Mouse (Mus musculus) ES-Bruce4 (cell line): ENCODE measurements around the gene Abhd12b. TPM values are rescaled to one million over a fixed set of nuclear protein-coding genes. Genes with fewer than 3 reads are reported as not detected.

Experiments
- H3K27ac ChIP-seq: 2 replicates; pipeline ENCODE4 v1.5.1; 2012; ENCODE audit warnings: low read length, inconsistent platforms; ENCODE audit not compliant: insufficient read depth
- H3K27me3 ChIP-seq: 2 replicates; pipeline ENCODE4 v1.6.1; 2012; ENCODE audit warnings: mild to moderate bottlenecking, low read length, inconsistent platforms; ENCODE audit not compliant: control insufficient read depth, poor library complexity, insufficient read depth, severe bottlenecking
- H3K36me3 ChIP-seq: 2 replicates; pipeline ENCODE4 v1.6.1; 2012; ENCODE audit warnings: inconsistent platforms, mild to moderate bottlenecking, low read length, moderate library complexity; ENCODE audit not compliant: control insufficient read depth, poor library complexity, insufficient read depth, severe bottlenecking
- H3K4me1 ChIP-seq: one replicate; pipeline ENCODE4 v1.8.1; 2011; ENCODE audit warnings: low read length; ENCODE audit not compliant: control insufficient read depth, insufficient read depth
- H3K4me3 ChIP-seq: 2 replicates; pipeline ENCODE4 v1.5.1; 2011; ENCODE audit warnings: low read depth, mild to moderate bottlenecking, low read length
- H3K9ac ChIP-seq: 2 replicates; pipeline ENCODE4 v1.6.1; 2012; ENCODE audit warnings: low read depth, mild to moderate bottlenecking, inconsistent platforms; ENCODE audit not compliant: poor library complexity, severe bottlenecking
- H3K9me3 ChIP-seq: replicated peaks from 2 replicates; pipeline ENCODE4 v1.6.1; 2012; ENCODE audit warnings: mild to moderate bottlenecking, low read length, inconsistent platforms; ENCODE audit not compliant: control insufficient read depth, poor library complexity, insufficient read depth, severe bottlenecking
- CTCF ChIP-seq: IDR thresholded peaks from one replicate; pipeline ENCODE4 v1.8.1; 2011; ENCODE audit warnings: low read depth, low read length
- EP300 ChIP-seq: IDR thresholded peaks from 2 replicates; pipeline ENCODE4 v1.6.1; 2011; ENCODE audit warnings: low read depth, low read length; ENCODE audit not compliant: insufficient read depth
- POLR2A ChIP-seq: IDR thresholded peaks from one replicate; pipeline ENCODE4 v1.8.1; 2011; ENCODE audit warnings: low read length; ENCODE audit not compliant: insufficient read depth
- polyA plus RNA-seq: library from polyadenylated mRNA; stranded (reverse); fragments of >200 nt; gene quantifications from 2 replicates; pipeline ENCODE4 v1.2.4, GENCODE M21; 2011; ENCODE audit warnings: low read depth; ENCODE audit not compliant: missing spikeins, insufficient read depth, insufficient read length

The Abhd12b gene
- polyA plus RNA-seq, 1 experiment, result not detected

DNA sequence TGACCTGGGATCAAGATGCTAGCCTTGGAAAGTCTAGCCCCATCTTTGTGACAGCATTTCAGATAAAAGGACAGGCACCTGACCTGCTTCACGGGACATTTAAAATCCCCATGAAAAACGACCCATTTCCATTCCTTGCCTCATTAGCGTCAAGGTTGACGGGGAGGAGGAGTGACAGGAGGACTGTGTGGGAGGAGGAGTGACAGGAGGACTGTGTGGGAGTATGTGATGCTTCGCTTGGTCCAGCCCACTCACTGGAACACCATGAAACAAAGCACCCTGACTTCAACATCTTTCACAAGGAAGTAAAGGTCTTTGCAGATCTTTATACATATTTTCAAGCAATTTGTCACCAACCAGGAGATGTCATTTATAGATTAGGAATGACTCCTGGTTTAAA, 54.3 kb downstream of the Abhd12b start:
- TF ChIP-seq POLR2A, result no peak
- TF ChIP-seq EP300, result no peak
- no peak for TF ChIP-seq CTCF
- no peaks in the 10 kb centered on the region for H3K36me3 ChIP-seq
- H3K4me3 ChIP-seq, result no peak overlapping the region
- no peaks in the 10 kb centered on the region for H3K9me3 ChIP-seq
- no peak overlapping the region for H3K9ac ChIP-seq
- no peaks in the 10 kb centered on the region for H3K27me3 ChIP-seq
- H3K4me1 ChIP-seq, result no peaks in the 10 kb centered on the region
- no peak overlapping the region for H3K27ac ChIP-seq

- no peak overlapping the region for H3K4me3 ChIP-seq
- H3K27me3 ChIP-seq, result no peaks in the 10 kb centered on the region
- H3K36me3 ChIP-seq, result no peaks in the 10 kb centered on the region
- H3K4me1 ChIP-seq, result no peaks in the 10 kb centered on the region
- H3K9me3 ChIP-seq, result no peaks in the 10 kb centered on the region
- TF ChIP-seq CTCF (no peak), EP300 (no peak), POLR2A (no peak)
- no peak overlapping the region for H3K27ac ChIP-seq
- no peak overlapping the region for H3K9ac ChIP-seq
Measured at GRCm38 (mm10) chr12:70212501-70212900, 58.6 kb downstream of the Abhd12b start.

- no peak overlapping the region for H3K27ac ChIP-seq
- no peaks in the 10 kb centered on the region for H3K36me3 ChIP-seq
- no peaks in the 10 kb centered on the region for H3K27me3 ChIP-seq
- no peak overlapping the region for H3K9ac ChIP-seq
- H3K4me1 ChIP-seq, result no peaks in the 10 kb centered on the region
- no peak overlapping the region for H3K4me3 ChIP-seq
- TF ChIP-seq CTCF, result no peak
- TF ChIP-seq EP300, result no peak
- TF ChIP-seq POLR2A, result no peak
- H3K9me3 ChIP-seq, result no peaks in the 10 kb centered on the region
Measured at GRCm38 (mm10) chr12:70213601-70214000, 59.7 kb downstream of the Abhd12b start.

DNA sequence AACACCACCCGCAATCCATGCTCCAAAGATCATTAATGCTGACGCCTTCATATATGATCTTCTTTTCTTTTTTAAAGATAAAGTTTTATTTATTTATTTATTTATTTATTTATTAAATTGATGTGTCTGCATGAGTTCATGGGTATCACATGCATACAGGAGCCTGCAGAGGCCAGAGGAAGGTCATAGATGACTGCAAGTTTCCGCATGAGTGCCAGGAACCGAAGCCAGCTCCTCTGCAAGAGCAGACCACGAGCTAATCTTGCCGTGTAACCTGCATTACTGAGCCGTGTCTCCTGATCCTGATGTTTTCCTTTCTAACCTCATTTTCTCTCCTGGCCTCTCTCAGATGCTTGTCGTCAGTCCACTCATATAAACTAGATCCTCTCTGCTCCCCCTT, 60.3 kb downstream of the Abhd12b start:
- Histone ChIP-seq H3K4me1 (no peaks in the 10 kb centered on the region), H3K9ac (no peak overlapping the region), H3K4me3 (no peak overlapping the region), H3K36me3 (no peaks in the 10 kb centered on the region), H3K9me3 (no peaks in the 10 kb centered on the region), H3K27me3 (no peaks in the 10 kb centered on the region), H3K27ac (no peak overlapping the region)
- TF ChIP-seq POLR2A (no peak), CTCF (no peak), EP300 (no peak)

- Histone ChIP-seq H3K36me3 (no peaks in the 10 kb centered on the region), H3K4me3 (no peak overlapping the region), H3K27ac (no peak overlapping the region), H3K27me3 (no peaks in the 10 kb centered on the region), H3K9me3 (no peaks in the 10 kb centered on the region), H3K4me1 (no peaks in the 10 kb centered on the region), H3K9ac (no peak overlapping the region)
- TF ChIP-seq EP300 (no peak), CTCF (no peak), POLR2A (no peak)
Measured at GRCm38 (mm10) chr12:70216229-70216800, 62.4 kb downstream of the Abhd12b start.

DNA sequence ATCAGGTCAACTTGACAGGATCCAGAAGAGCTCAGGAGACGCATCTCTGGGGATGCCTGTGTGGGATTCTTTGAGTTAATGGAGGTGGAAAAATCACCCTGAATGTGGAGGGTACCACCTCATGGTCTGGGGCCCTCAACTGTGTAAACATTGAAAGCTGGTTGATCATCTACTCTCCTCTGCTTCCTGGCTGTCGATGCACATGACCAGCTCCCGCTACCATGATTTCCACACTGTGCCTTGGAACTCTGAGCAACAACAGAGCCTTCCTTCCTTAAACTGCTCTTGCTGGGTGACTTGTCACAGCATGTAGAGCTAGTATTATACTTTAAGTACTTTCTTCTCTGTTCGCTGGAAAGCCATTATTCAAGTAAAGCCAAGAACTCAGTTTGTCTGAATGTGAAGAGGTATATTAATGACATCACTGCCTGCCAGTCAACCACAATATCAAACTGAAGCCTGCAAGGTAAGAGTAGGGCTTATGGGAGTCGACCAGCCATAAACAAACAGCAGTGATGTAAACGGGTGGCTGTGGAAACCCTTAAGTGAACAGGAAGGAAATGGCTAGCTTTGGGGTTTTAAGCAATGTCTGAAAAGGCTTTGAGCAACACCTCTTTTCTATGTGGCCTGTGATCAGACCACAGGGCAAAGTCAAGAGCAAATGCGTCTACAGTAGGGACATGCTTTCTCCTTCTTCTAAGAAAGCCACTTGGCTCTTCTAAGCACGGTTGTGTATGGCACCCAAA, 65.0 kb downstream of the Abhd12b start:
- Histone ChIP-seq H3K9me3 (no peaks in the 10 kb centered on the region), H3K36me3 (no peaks in the 10 kb centered on the region), H3K4me1 (no peaks in the 10 kb centered on the region), H3K9ac (no peak overlapping the region), H3K27me3 (no peaks in the 10 kb centered on the region), H3K4me3 (no peak overlapping the region), H3K27ac (no peak overlapping the region)
- TF ChIP-seq POLR2A (no peak), CTCF (no peak), EP300 (no peak)
